Comparison of ENCODE assay signal across 8 mouse cellular contexts in the genomic region with DNA sequence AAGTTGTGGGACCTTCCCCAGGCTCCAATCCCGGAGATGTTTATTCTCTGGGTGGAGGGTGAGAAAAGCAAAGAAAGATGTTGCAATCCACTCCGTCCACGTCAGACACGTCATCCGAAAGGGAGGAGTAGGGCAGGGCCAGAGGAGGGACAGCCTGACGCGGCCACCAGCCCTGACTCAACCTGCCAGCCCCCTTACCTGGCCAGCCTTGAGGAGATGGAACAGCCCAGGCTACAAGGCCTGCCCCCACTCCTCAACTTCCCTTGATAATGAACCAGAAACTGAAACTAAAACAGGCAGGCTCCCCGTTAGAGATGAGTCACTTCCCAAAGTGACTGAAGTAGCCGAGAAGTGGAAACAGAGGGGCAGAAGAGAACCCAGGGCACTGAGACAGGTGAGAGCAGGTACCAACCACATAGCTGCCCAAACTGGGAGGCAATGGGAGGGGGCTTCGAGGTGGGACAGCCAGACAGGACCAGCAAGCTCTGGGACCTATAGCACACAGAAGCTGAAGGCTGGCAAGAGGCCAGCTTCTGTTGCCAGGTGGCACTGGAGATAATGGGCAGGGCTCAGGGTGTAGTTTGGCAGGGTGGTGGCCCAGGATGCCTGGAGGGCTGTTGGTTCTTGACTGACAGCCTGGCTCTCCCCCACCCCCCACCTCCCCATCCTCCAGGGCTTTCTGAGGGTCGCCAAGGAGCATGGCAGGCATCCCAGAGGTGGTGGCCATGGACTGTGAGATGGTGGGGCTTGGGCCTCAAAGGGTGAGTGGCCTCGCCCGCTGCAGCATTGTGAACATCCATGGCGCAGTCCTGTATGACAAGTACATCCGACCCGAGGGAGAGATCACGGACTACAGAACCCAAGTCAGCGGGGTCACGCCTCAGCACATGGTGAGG. TPM values are rescaled to one million over a fixed set of nuclear protein-coding genes. Genes with fewer than 3 reads are reported as not detected.
DNase-seq lines count a peak whose midpoint lies in the region; ATAC-seq and TF ChIP-seq lines count a peak whose summit lies in the region.

No protein-coding gene starts in this region.

- H3K4me3 ChIP-seq in forebrain, embryonic 14.5 days (ENCODE audit: low read depth, low read length): no peak overlapping the region
- H3K4me3 ChIP-seq in forebrain, postnatal 0 days (ENCODE audit: low read depth, low read length): no peak overlapping the region
- peak overlapping the region; percentile 34 for H3K4me3 ChIP-seq in cortical plate, adult 2 months (ENCODE audit: insufficient read depth, low read length)
- peak overlapping the region; percentile 24 for H3K4me3 ChIP-seq in intestine, embryonic 15.5 days (replicated peaks)
- H3K4me3 ChIP-seq in megakaryocyte, embryonic 14.5 days (replicated peaks): peak overlapping the region; percentile 91

- TF ChIP-seq POLR2A in cortical plate, adult 2 months (IDR thresholded peaks at IDR 0.05; ENCODE audit: extremely low read depth, insufficient read depth, low read length): no peak

- H3K27ac ChIP-seq in forebrain, embryonic 14.5 days (ENCODE audit: low read depth, low read length): no peak overlapping the region
- H3K27ac ChIP-seq in forebrain, postnatal 0 days (ENCODE audit: low read depth, low read length): no peak overlapping the region
- H3K27ac ChIP-seq in cortical plate, adult 2 months (ENCODE audit: insufficient read depth, low read length): no peak overlapping the region
- H3K27ac ChIP-seq in intestine, embryonic 15.5 days: no peak overlapping the region

- peak; percentile 26 for ATAC-seq in forebrain, embryonic 14.5 days
- no peak for ATAC-seq in forebrain, postnatal 0 days
- ATAC-seq in intestine, embryonic 15.5 days: peak; percentile 92

- H3K9ac ChIP-seq in forebrain, embryonic 14.5 days (ENCODE audit: low read length): no peak overlapping the region
- no peak overlapping the region for H3K9ac ChIP-seq in forebrain, postnatal 0 days
- H3K9ac ChIP-seq in intestine, embryonic 15.5 days: peak overlapping the region; percentile 1; the same call in 1 of the 2 replicates

- H3K36me3 ChIP-seq in forebrain, embryonic 14.5 days (ENCODE audit: control insufficient read depth, insufficient read depth, low read length): no peaks in the 10 kb centered on the region; the same call in 1 of the 2 replicates
- 0 out of 2 replicates have a peak, but pooled peaks cover 5% of the 10 kb centered on the region for H3K36me3 ChIP-seq in forebrain, postnatal 0 days (ENCODE audit: insufficient read depth)
- H3K36me3 ChIP-seq in intestine, embryonic 15.5 days: no peaks in the 10 kb centered on the region
- peaks cover 65% of the 10 kb centered on the region for H3K36me3 ChIP-seq in megakaryocyte, embryonic 14.5 days (replicated peaks; ENCODE audit: low read length)

- no peaks in the 10 kb centered on the region for H3K27me3 ChIP-seq in forebrain, embryonic 14.5 days (replicated peaks; ENCODE audit: control insufficient read depth, insufficient read depth, low read length)
- no peaks in the 10 kb centered on the region for H3K27me3 ChIP-seq in forebrain, postnatal 0 days (ENCODE audit: insufficient read depth, low read length)
- H3K27me3 ChIP-seq in intestine, embryonic 15.5 days (replicated peaks): no peaks in the 10 kb centered on the region
- H3K27me3 ChIP-seq in megakaryocyte, embryonic 14.5 days (replicated peaks): no peaks in the 10 kb centered on the region

- DNase-seq in forebrain, embryonic 14.5 days (ENCODE audit: low spot score): peak; percentile 42
- no peak for DNase-seq in forebrain, postnatal 0 days
- peak; percentile 39 for DNase-seq in CD8-positive naive resting alpha-beta T cell, adult 2 months (ENCODE audit: low read depth in 2 of 2, low spot score in 2 of 2)
- DNase-seq in thymus, postnatal 25 days: peak; percentile 55
- no peak for DNase-seq in layer of hippocampus, postnatal 25 days (ENCODE audit: extremely low spot score in 1 of 2, low spot score in 1 of 2)

- no peak for TF ChIP-seq CTCF in forebrain, postnatal 0 days (IDR thresholded peaks at IDR 0.05; ENCODE audit: low read depth)
- no peak for TF ChIP-seq CTCF in cortical plate, adult 2 months (IDR thresholded peaks at IDR 0.05; ENCODE audit: extremely low read depth, insufficient read depth, low read length)

- no peaks in the 10 kb centered on the region for H3K4me1 ChIP-seq in forebrain, embryonic 14.5 days (ENCODE audit: control insufficient read depth, insufficient read depth, low read length)
- peaks cover 6% of the 10 kb centered on the region; the same call in 1 of the 2 replicates for H3K4me1 ChIP-seq in forebrain, postnatal 0 days (ENCODE audit: insufficient read depth)
- H3K4me1 ChIP-seq in cortical plate, adult 2 months (ENCODE audit: control insufficient read depth, insufficient read depth, low read length): no peaks in the 10 kb centered on the region
- peaks cover 13% of the 10 kb centered on the region; the same call in 1 of the 2 replicates for H3K4me1 ChIP-seq in intestine, embryonic 15.5 days (replicated peaks)
- peaks cover 89% of the 10 kb centered on the region for H3K4me1 ChIP-seq in megakaryocyte, embryonic 14.5 days

- WGBS in forebrain, embryonic 14.5 days: 72% methylated on average over 19 of the region's 19 CpGs
- 77% methylated on average over 19 of the region's 19 CpGs for WGBS in forebrain, postnatal 0 days
- WGBS in intestine, embryonic 15.5 days: 62% methylated on average over 19 of the region's 19 CpGs

- no peaks in the 10 kb centered on the region for H3K9me3 ChIP-seq in forebrain, embryonic 14.5 days (replicated peaks; ENCODE audit: control insufficient read depth, low read length)
- no peaks in the 10 kb centered on the region for H3K9me3 ChIP-seq in forebrain, postnatal 0 days (ENCODE audit: low read length)
- no peaks in the 10 kb centered on the region for H3K9me3 ChIP-seq in intestine, embryonic 15.5 days
- H3K9me3 ChIP-seq in megakaryocyte, embryonic 14.5 days: no peaks in the 10 kb centered on the region

- no peak overlapping the region for H3K4me2 ChIP-seq in forebrain, embryonic 14.5 days (ENCODE audit: low read length)
- H3K4me2 ChIP-seq in forebrain, postnatal 0 days (ENCODE audit: low read depth): no peak overlapping the region
- peak overlapping the region; percentile 53 for H3K4me2 ChIP-seq in intestine, embryonic 15.5 days (replicated peaks)

RNA-seq across cellular contexts. Expression of gene Isg20, which starts 0.7 kb away (rescaled TPM):
- polyA plus RNA-seq in forebrain, embryonic 14.5 days (2014; fragmentation: Nextera tagmentation; extraction: Ambion mirVana): 0.65 and 1.6 TPM in 2 replicates
- 0.38 and 2.2 TPM in 2 replicates for total RNA-seq in forebrain, postnatal 0 days (2014; rRNA removed)
- polyA plus RNA-seq in forebrain, postnatal 0 days (2015; fragmentation: Nextera tagmentation; extraction: Ambion mirVana): 0.87 and 1.6 TPM in 2 replicates
- 2.4 and 2.9 TPM in 2 replicates for polyA plus RNA-seq in cortical plate, adult 2 months (2012; rRNA removed)
- 4.5 and 5.8 TPM in 2 replicates for polyA plus RNA-seq in intestine, embryonic 15.5 days (2015; fragmentation: Nextera tagmentation; extraction: Ambion mirVana)
- 31.4 and 127 TPM in 2 replicates for polyA plus RNA-seq in megakaryocyte, embryonic 14.5 days (2012; ENCODE audit: insufficient read depth, low replicate concordance)
- total RNA-seq in layer of hippocampus, postnatal 25 days (2021): 1 to 10 TPM; 1.1 to 1.2 TPM

RNA-seq across cellular contexts. Expression of gene Aen, which starts 18.2 kb away (rescaled TPM):
- 42.2 and 44.0 TPM in 2 replicates for polyA plus RNA-seq in forebrain, embryonic 14.5 days (2014; fragmentation: Nextera tagmentation; extraction: Ambion mirVana)
- 40.5 and 43.1 TPM in 2 replicates for total RNA-seq in forebrain, postnatal 0 days (2014; rRNA removed)
- 57.7 and 58.9 TPM in 2 replicates for polyA plus RNA-seq in forebrain, postnatal 0 days (2015; fragmentation: Nextera tagmentation; extraction: Ambion mirVana)
- polyA plus RNA-seq in cortical plate, adult 2 months (2012; rRNA removed): 21.8 and 22.7 TPM in 2 replicates
- polyA plus RNA-seq in intestine, embryonic 15.5 days (2015; fragmentation: Nextera tagmentation; extraction: Ambion mirVana): 35.6 and 40.6 TPM in 2 replicates
- polyA plus RNA-seq in megakaryocyte, embryonic 14.5 days (2012; ENCODE audit: insufficient read depth, low replicate concordance): 34.1 and 96.8 TPM in 2 replicates
- 10 to 100 TPM; 21.5 to 23.1 TPM for total RNA-seq in layer of hippocampus, postnatal 25 days (2021)

Comparison
In these comparisons a context has a peak if more than half of its experiments do, and no peak if none do; other contexts are left out.
1. DNase-seq: peak in forebrain, embryonic 14.5 days (single experiment), CD8-positive naive resting alpha-beta T cell, adult 2 months (2 of 2) and thymus, postnatal 25 days (single experiment); none in forebrain, postnatal 0 days (single experiment) and layer of hippocampus, postnatal 25 days (0 of 2).
2. H3K4me3 ChIP-seq: peak in cortical plate, adult 2 months (single experiment), intestine, embryonic 15.5 days (single experiment) and megakaryocyte, embryonic 14.5 days (single experiment); none in forebrain, embryonic 14.5 days (single experiment) and forebrain, postnatal 0 days (single experiment).